Mouse (Mus musculus) cerebellum, adult 2 months (tissue): Measurements from ENCODE around the gene 9530077C05Rik.

Source experiments
- CTCF ChIP-seq: fragments of 200-500 bp; IDR thresholded peaks from 2 replicates; pipeline ENCODE4 v1.5.1; 2011; ENCODE audit warnings: low read depth, mild to moderate bottlenecking, control low read depth, low read length, moderate library complexity, borderline replicate concordance; ENCODE audit not compliant: insufficient read depth
- POLR2A ChIP-seq: fragments of 200-500 bp; IDR thresholded peaks from 2 replicates; pipeline ENCODE4 v1.6.1; 2011; ENCODE audit warnings: low read length, control low read depth, borderline replicate concordance; ENCODE audit not compliant: insufficient read depth

DNA sequence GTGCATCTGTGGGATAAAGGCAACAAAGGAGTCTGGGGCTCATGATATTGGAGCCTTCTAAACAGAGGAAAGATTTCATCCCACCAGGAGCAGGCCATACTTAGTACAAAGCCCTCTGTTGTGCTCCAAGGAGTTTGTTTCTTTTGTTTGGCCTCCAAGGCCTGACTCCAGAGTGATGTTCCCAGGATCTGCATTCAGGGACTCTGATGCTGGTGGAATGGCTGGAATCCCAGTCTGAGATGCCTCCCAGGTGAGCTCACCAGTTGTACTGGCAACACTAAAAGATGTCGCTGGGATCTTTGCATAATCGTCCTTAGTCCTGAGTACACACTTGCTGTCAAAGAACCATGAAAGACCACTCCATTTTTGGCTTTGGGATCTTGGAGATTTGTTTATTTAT, 22.8 kb downstream of the 9530077C05Rik start:
- TF ChIP-seq POLR2A (no peak), CTCF (no peak)
